Mouse (Mus musculus) thymus, postnatal 0 days (tissue): Measurements from ENCODE around the gene Sp3. TPM values are rescaled to one million over a fixed set of nuclear protein-coding genes. Genes with fewer than 3 reads are reported as not detected.
"Not testable (repeated sequence)": the region's sequence is repeated elsewhere in the genome, so short reads cannot be mapped to it uniquely, and the experiment has no call there.

Experiments used
- DNase-seq: peaks from one replicate; pipeline ENCODE4 v3.0.0-alpha.2; 2015; ENCODE audit warnings: low spot score
- microRNA-seq: library from miRNA; unstranded; fragments of <30 nt; microRNA quantifications from one replicate; pipeline ENCODE4, GENCODE M21; 2016; ENCODE audit warnings: borderline number of aligned reads
- polyA plus RNA-seq: library from polyadenylated mRNA; unstranded; fragments of >200 nt; fragmentation: Nextera tagmentation; extraction: Ambion mirVana; gene quantifications from 2 replicates; pipeline ENCODE4 v1.2.1, GENCODE M21; 2015

The Sp3 gene
- polyA plus RNA-seq, 1 experiment from 2014 or later = 73.9 TPM

- no peak for DNase-seq
Measured at GRCm38 (mm10) chr2:72924981-72925380, 55.3 kb downstream of the Sp3 start.

DNA sequence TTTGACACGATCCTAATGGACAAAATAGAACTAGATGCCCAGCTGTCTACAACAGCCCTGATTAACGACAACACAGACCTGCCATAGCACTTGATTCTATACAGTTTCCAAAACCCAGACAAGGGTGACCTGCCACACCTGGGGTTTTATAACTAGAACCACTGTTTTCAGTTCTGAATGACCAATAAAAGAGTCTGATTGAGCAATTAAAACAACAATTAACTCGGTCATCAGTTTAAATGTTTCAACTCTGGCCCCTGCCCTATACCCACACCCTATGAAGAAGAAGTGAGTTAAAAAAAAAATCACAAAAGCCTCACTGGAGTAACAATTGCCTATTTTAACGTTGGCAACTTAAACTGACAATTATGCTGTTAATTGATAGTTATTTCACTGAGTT, 64.1 kb downstream of the Sp3 start:
- DNase-seq = no peak

DNA sequence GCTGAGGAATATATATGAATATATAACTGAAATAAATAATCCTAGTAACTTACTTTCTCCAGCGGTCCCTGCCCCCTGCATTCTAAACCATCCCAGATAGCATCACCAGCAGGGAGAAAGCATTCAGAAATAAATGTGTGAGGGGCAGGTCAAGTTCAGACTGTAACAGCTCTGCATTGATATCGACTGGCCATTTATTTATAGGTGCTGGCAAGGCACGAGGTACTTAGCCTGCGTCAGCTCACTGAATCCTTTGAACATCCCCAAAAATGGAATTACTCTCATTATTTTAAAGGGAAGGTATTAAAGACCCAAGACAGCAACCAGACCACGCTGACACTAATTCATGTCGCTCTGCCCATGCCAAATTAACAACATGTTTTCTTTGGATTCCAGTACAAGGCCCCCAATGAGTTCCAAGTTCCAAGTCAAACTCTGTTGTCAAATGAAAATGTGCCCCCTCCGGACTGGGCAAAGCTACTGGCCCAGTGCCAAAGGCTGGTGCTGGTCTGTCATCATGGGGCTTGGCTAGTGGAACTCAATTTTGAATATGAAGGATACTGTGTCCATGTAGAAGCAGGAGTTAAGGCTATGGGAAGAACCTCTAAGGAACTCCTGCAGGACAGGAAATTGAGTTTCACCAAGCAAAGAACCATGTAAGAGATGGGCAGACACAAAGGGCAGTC, 64.9 kb downstream of the Sp3 start:
- no peak for DNase-seq

- no peak for DNase-seq
Measured at GRCm38 (mm10) chr2:72913458-72913760, 66.8 kb downstream of the Sp3 start.

GRCm38 (mm10) chr2:72912708-72913457, 67.4 kb downstream of the Sp3 start:
- DNase-seq = no peak

GRCm38 (mm10) chr2:72911527-72911926, 68.7 kb downstream of the Sp3 start:
- no peak for DNase-seq

DNA sequence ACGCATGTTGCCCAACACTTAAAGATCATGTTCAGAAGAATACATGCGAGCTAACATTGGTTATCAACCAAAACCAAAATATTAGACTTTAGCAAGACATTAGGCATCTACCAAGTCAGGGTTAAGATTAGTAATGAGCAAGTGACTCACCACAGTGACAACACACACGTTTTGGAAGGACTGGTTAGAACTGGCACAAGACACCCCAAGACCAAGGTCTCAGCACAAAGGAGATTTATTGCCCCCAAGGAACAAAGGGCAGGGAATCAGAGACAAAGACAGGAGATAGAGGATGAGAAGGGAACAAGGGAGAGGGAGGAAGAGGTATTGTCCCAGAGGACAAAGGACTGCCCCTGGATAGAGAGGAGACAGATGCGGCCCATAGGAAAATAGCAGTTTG, 71.2 kb downstream of the Sp3 start:
- no peak for DNase-seq

DNA sequence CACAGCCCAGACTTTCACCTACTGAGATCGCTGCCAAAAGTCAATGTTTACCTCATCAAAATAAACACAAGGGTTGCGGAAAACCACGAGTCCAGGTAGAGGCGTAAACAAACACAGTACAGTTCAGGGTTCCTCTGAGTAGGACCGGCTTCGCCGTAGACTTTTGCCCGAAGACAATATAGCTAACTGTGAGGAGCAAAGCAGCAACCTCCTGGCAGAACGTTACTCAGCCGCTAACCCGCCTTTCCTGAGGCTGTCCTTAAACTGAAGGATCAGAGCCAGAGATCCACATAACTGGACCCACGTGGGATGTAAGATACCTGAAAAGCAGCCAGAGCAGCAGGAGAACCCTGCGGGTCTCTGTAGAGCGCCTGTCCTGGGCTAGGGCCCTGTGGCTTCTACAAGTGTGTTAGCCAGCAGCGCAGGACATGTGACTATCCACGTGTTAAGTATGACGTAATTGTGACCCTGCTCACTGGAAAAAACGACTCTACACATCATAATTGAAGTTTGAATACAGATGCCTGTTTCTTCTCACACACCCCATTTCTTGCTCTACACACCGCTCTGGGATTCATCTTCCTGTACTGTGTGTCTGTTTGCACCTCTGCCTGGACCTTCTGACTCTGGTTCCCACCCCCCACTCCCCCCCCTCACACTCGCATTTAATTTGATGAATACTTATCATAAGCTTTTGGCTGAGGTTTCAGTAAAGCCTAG, 71.9 kb downstream of the Sp3 start:
- no peak for DNase-seq

GRCm38 (mm10) chr2:72906745-72907144, 73.5 kb downstream of the Sp3 start:
- DNase-seq = no peak

DNA sequence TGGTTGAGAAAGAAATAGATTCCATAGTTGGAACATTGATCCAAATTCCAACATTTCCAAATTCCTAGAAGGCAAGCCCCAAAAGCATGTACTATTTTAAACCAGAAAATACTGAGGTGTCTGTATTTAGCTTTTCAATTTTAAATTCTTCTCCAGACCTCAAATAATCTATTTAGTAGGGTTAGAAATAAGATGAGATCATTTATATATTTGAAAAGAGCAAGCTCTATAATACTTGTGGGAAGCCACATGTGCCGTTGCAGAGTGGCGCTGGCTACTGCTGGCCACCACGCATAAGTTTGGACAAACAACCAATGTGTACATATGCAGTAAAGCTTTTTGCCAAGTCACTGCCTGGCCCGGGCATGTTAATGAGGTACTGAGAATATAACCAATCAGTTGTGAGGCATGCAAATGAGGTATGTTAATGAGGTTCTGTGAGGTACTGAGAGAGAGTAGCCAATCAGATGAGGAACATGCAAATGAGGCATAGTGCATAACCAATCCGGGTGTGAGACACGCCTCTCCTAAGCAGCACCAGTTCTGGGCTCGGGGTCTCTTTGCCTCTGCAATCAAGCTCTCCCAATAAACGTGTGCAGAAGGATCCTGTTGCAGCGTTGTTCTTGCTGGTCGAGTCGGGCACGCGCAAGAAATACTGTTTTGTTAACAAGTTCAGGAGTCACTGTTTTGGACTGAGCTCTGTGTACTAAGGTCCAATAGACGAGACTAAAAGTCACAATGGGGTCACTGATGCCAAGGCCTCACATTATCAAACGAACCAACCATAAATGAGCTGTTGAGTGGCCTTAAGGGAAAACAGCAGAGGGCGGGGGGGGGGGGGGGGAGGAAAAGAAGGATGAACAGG, 77.2 kb downstream of the Sp3 start:
- DNase-seq = not testable (repeated sequence)

DNA sequence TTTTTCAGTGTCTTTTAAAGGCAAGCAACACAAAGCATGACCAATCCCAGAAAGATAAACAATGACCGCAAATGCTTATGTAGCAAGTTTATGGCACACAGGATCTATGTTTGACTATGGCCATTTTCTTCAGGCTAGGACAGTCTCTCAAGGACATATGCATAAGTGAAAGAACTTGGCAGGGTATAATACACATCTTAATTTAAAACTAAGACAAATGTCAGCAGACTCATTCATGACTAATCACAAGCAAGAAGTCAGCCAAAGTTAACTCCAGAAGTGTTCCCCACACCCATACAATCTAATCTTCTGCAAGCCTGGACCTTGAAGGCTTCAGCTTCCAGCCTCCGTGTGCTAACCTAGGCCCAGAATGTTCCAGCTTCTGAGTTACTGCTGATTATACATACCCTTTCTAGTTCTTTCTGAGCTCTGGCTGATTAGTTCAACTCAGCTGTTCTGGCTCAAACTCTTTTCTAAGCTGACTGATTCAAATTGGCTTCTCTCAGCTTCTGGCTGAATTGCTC, 81.4 kb downstream of the Sp3 start:
- DNase-seq = no peak

DNA sequence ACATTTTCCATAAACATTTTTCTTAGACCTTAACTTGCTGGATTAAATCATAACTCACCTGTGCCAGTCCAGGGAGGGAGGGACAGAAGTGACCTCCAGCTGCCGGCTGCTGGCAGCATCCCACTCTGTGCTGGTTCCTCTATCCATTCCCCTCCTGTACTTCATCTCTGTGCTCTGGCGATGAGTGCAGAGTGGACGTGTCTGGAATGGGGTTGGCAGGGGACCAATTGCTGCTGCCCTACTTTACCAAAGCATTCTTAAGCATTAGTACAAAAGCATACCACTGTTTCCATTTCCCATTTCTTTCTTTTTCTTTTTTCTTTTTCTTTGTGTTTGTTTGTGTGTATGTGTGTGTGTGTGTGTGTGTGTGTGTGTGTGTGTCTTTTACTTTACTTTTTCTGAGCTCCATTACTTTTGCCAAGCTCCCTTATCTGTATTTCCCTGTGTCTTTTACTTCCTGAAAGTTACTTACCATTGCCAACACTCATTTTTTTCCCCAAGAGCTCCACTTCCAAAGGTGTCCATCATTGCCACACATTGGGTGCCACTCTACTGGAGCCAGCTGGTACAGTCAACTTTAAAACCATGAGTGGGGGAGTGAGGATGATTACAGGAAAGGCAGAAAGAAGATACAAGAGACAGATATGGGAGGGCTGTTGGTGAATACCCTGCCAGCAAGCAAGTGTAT, 82.0 kb downstream of the Sp3 start:
- no peak for DNase-seq

DNA sequence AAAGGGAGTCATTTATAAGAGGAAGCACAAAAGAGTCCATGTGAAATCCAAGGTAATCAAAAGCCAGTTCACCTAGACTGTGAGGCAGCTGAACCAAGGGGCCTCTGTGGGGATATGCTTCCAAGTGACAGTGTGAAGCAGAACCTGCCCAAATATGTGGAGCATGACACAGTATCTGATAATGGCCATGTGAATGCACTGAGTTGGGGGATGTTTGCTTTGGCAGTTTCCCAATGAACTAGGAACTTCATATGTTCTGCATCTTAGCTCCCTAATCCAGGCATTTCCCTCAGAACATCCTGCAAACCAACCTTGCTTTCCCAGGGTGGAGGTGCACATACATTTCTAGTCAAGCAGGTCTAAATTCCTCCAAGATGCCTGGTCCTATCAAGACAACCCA, 90.4 kb downstream of the Sp3 start:
- no peak for DNase-seq

Small RNAs within 50 kb of the gene (microRNA-seq; reads per million reads assigned to microRNA genes)
- gene Gm25960 = not detected

Other genes starting within 250 kb of the Sp3 start
- not detected in 2 replicates for gene Gm11084, start 6.3 kb upstream of the Sp3 start, polyA plus RNA-seq
- gene Ola1, start 238.5 kb upstream of the Sp3 start, polyA plus RNA-seq = 90.4 and 92.0 TPM in 2 replicates